Mouse (Mus musculus) myocyte (in vitro differentiated cells): ENCODE results near the gene Spef1. TPM values are rescaled to one million over a fixed set of nuclear protein-coding genes. Genes with fewer than 3 reads are reported as not detected.

Experiments used
- H3K27me3 ChIP-seq: one replicate; pipeline ENCODE4 v1.6.1; 2011; ENCODE audit not compliant: control insufficient read depth, insufficient read depth, insufficient read length
- H3K36me3 ChIP-seq: one replicate; pipeline ENCODE4 v1.6.1; 2011; ENCODE audit not compliant: control insufficient read depth, insufficient read depth
- H3K4me2 ChIP-seq: one replicate; pipeline ENCODE4 v1.6.1; 2011; ENCODE audit warnings: low read depth, control low read depth
- H3K4me3 ChIP-seq: one replicate; pipeline ENCODE4 v1.5.1; 2011; ENCODE audit warnings: mild to moderate bottlenecking, control low read depth, moderate library complexity
- H3K79me2 ChIP-seq: one replicate; pipeline ENCODE4 v1.6.1; 2011; ENCODE audit not compliant: control insufficient read depth, insufficient read depth
- H3ac ChIP-seq: one replicate; pipeline ENCODE4 v1.6.1; 2011; ENCODE audit not compliant: control insufficient read depth, insufficient read length
- CEBPB ChIP-seq: IDR thresholded peaks from 2 replicates; pipeline ENCODE4 v1.6.1; 2011; ENCODE audit warnings: mild to moderate bottlenecking, moderate library complexity; ENCODE audit not compliant: poor library complexity, insufficient read depth, severe bottlenecking
- E2F4 ChIP-seq: IDR thresholded peaks from one replicate; pipeline ENCODE4 v1.6.1; 2011; ENCODE audit warnings: mild to moderate bottlenecking, control low read depth, moderate library complexity; ENCODE audit not compliant: insufficient read depth
- MAX ChIP-seq: IDR thresholded peaks from one replicate; pipeline ENCODE4 v1.6.1; 2011; ENCODE audit warnings: low read depth, mild to moderate bottlenecking, control low read depth
- MYOD1 ChIP-seq, 3 experiments: IDR thresholded peaks; one replicate each; pipeline ENCODE4 v1.6.1; 2011; ENCODE audit warnings: control low read depth in 2 of 3, low read depth in 2 of 3, mild to moderate bottlenecking in 2 of 3, moderate library complexity in 1 of 3; ENCODE audit not compliant: insufficient read length in 2 of 3, control insufficient read depth in 1 of 3
- MYOG ChIP-seq, 3 experiments: IDR thresholded peaks; one replicate each; pipeline ENCODE4 v1.6.1; 2011; ENCODE audit warnings: control low read depth in 2 of 3, low read depth in 2 of 3, mild to moderate bottlenecking in 2 of 3; ENCODE audit not compliant: insufficient read length in 2 of 3, control insufficient read depth in 1 of 3, insufficient read depth in 1 of 3
- POLR2A ChIP-seq: IDR thresholded peaks from one replicate; pipeline ENCODE4 v1.6.1; 2011; ENCODE audit warnings: low read depth, mild to moderate bottlenecking, control low read depth, moderate library complexity; ENCODE audit not compliant: insufficient read length
- POLR2AphosphoS2 ChIP-seq: IDR thresholded peaks from one replicate; pipeline ENCODE4 v1.6.1; 2011; ENCODE audit warnings: low read depth, control low read depth; ENCODE audit not compliant: insufficient read length
- REST ChIP-seq: IDR thresholded peaks from one replicate; pipeline ENCODE4 v1.6.1; 2011; ENCODE audit warnings: mild to moderate bottlenecking, control low read depth, moderate library complexity; ENCODE audit not compliant: insufficient read depth, insufficient read length
- SRF ChIP-seq: IDR thresholded peaks from one replicate; pipeline ENCODE4 v1.6.1; 2011; ENCODE audit warnings: low read depth; ENCODE audit not compliant: control insufficient read depth, insufficient read length
- TCF12 ChIP-seq: IDR thresholded peaks from one replicate; pipeline ENCODE4 v1.6.1; 2011; ENCODE audit warnings: mild to moderate bottlenecking, control low read depth; ENCODE audit not compliant: poor library complexity, insufficient read depth, severe bottlenecking
- TCF3 ChIP-seq: IDR thresholded peaks from one replicate; pipeline ENCODE4 v1.6.1; 2011; ENCODE audit warnings: low read depth, control low read depth; ENCODE audit not compliant: insufficient read length
- USF1 ChIP-seq: IDR thresholded peaks from one replicate; pipeline ENCODE4 v1.6.1; 2011; ENCODE audit warnings: low read depth, mild to moderate bottlenecking, control low read depth, moderate library complexity
- polyA plus RNA-seq: library from polyadenylated mRNA; unstranded; fragments of >200 nt; fragmentation: generic; extraction: Trizol; gene quantifications from one replicate; pipeline ENCODE4 v1.2.1, GENCODE M21; 2012; ENCODE audit warnings: missing spikeins

Gene Spef1
- polyA plus RNA-seq, 1 experiment = 9.4 TPM

DNA sequence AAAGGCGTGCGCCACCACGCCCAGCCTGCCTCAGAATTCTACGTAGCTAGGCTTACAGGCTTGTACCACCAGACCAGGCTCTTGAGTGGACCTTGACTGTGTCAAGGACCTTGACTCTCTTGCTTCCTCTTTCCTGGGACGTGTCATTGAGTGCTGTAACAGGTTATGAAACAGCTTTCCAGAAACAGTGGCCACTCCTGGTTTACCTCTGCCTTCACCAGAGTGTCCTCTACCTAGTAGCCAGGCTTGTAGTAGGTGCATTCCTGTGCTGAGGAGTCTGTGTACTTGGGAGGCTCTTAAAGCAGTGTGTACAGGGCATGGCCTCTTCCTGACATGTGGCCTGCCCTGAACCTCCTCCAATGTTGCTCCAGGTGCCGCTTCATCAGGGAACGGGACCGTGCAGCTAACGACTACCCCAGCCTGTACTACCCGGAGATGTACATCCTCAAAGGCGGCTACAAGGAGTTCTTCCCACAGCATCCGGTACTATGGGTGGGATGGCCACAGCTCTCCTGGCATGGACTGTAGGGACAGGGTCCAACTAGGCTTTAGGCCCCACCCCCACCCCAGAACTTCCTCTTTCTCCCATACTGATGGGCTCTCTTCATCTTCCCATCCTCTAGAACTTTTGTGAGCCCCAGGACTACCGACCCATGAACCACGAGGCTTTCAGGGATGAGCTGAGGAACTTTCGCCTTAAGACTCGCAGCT lies 9.7 kb upstream of the Spef1 start:
- peaks cover 70% of the 10 kb centered on the region for H3K36me3 ChIP-seq
- H3ac ChIP-seq = no peak overlapping the region
- TF ChIP-seq CEBPB (no peak), MYOD1 (IDR thresholded peaks at IDR 0.05; ENCODE audit: control insufficient read depth in 1 of 3, insufficient read length in 2 of 3, low read depth in 2 of 3) (no peak), MYOG (IDR thresholded peaks at IDR 0.05; ENCODE audit: control insufficient read depth in 1 of 3, insufficient read depth in 1 of 3, insufficient read length in 2 of 3, low read depth in 2 of 3) (no peak), TCF12 (no peak), POLR2AphosphoS2 (no peak), REST (no peak), MAX (no peak), POLR2A (no peak), USF1 (no peak), SRF (no peak), TCF3 (no peak), E2F4 (no peak)
- H3K79me2 ChIP-seq = no peaks in the 10 kb centered on the region
- no peak overlapping the region for H3K4me2 ChIP-seq
- H3K4me3 ChIP-seq = no peak overlapping the region
- no peaks in the 10 kb centered on the region for H3K27me3 ChIP-seq

DNA sequence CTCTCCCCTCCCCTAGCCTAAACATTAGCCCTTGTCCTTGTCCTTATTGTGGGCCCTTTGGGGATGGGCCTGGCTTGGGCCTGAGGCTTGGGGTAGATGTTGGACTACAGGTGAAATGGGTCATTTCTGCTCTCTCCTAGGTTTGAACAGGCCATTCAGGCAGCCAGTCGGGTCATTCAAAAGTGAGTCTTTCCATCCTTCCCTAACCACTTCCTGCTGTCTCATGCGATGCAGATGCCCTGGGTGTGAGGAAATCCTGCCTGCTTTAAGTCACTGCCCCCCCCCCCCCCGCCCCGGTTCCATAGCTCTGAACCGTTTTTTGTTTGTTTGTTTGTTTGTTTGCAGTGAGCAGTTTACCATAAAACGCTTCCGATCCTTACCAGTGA lies 3.9 kb upstream of the Spef1 start:
- H3K36me3 ChIP-seq = peaks cover 36% of the 10 kb centered on the region

DNA sequence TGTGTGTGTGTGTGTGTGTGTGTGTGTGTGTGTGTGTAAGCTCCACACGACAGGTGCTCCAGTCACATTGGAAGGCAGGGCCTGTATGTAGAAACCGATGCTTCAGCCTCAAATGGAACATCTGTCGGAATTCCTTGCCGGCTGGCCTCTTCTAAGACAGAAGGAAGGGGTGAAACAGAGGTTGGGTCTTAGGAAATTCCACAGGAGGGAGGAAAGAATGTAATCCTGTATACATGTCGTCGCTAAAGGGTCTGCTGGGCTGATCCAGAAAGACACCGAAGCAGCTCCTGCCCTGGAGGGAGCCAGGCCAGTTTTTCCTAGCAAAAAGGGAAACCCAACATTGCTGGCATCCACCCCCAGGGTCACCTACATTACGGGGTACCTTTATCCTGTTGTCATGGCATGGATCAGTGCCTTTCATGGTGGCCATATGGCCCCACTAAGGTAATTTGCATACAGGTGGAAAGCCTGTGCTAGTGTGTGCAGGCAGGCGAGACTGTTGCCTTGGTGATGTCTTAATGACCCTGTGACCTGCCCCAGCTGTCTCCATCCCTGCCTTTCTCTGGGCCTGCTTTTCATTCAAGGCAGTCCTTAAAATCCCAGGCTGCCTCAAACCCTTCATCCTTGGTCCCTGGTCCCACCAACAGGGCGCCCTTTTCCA lies 3.4 kb upstream of the Spef1 start:
- Histone ChIP-seq H3ac (no peak overlapping the region), H3K79me2 (peaks cover 21% of the 10 kb centered on the region), H3K4me3 (no peak overlapping the region), H3K4me2 (peak overlapping the region; percentile 98), H3K36me3 (peaks cover 32% of the 10 kb centered on the region), H3K27me3 (no peaks in the 10 kb centered on the region)
- peak; percentile 16 for TF ChIP-seq TCF12
- no peak for TF ChIP-seq POLR2A
- no peak for TF ChIP-seq CEBPB
- no peak for TF ChIP-seq POLR2AphosphoS2
- no peak for TF ChIP-seq E2F4
- no peak for TF ChIP-seq TCF3
- TF ChIP-seq MYOG (IDR thresholded peaks at IDR 0.05; ENCODE audit: control insufficient read depth in 1 of 3, insufficient read depth in 1 of 3, insufficient read length in 2 of 3, low read depth in 2 of 3) = no peak
- TF ChIP-seq SRF = no peak
- peak in 2 of 3 experiments; percentile 49 to 56 for TF ChIP-seq MYOD1 (IDR thresholded peaks at IDR 0.05; ENCODE audit: control insufficient read depth in 1 of 3, insufficient read length in 2 of 3, low read depth in 2 of 3)
- no peak for TF ChIP-seq USF1
- TF ChIP-seq REST = no peak
- TF ChIP-seq MAX = no peak

More for the DNA sequence above, 3.9 kb upstream of the Spef1 start:
- Histone ChIP-seq H3K4me2 (no peak overlapping the region), H3K27me3 (no peaks in the 10 kb centered on the region), H3K79me2 (peaks cover 21% of the 10 kb centered on the region), H3ac (no peak overlapping the region), H3K4me3 (no peak overlapping the region)
- TF ChIP-seq POLR2AphosphoS2 (no peak), TCF12 (no peak)

DNA sequence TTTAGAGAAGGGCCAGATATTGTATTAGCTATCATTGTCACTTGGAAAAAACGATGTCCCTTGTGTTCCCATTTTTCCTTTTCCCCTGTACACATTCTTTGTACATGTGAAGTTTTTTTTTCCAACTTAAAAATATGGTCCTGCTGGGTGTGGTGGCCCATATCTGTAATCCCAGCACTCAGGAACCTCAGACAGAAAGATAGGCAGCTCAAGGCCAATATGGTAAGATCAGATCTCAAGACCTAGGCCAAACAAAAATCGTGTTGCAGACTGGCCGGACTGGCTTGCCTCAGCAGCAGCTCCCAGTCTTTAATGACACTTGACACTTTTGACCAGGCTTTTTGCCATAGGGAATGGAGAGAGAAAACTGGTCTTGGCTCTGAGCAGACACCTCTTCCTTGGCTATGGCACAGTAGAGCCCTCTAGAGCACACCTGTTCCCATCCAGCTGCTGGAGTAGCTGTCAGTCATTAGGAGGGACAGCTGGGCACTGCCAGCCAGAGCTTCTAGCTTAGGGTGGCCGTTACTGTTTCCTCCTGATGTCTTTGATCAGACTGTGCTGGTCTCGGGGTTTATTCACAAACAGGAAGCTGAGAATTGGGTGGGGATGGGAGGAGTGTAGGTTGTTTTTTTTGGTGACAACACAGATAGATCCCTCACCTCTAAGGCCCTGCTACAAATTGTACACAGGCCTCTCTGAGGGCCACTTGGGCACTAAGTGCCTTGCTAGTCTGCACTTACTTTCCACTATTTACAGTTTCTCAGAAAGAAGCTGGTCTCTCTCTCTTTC lies 2.6 kb upstream of the Spef1 start:
- H3K36me3 ChIP-seq = peaks cover 30% of the 10 kb centered on the region
- peak overlapping the region; percentile 98 for H3K4me2 ChIP-seq
- peak; percentile 46 for TF ChIP-seq POLR2AphosphoS2
- TF ChIP-seq TCF3 = peak; percentile 87
- TF ChIP-seq MYOD1 (IDR thresholded peaks at IDR 0.05; ENCODE audit: control insufficient read depth in 1 of 3, insufficient read length in 2 of 3, low read depth in 2 of 3) = peak; percentile 94 to 100 (median 98)
- no peak for TF ChIP-seq USF1
- peak; percentile 77 to 96 (median 94) for TF ChIP-seq MYOG (IDR thresholded peaks at IDR 0.05; ENCODE audit: control insufficient read depth in 1 of 3, insufficient read depth in 1 of 3, insufficient read length in 2 of 3, low read depth in 2 of 3)
- TF ChIP-seq E2F4 = no peak
- TF ChIP-seq TCF12 = peak; percentile 85
- no peak for TF ChIP-seq MAX

More for the DNA sequence above, 2.6 kb upstream of the Spef1 start:
- Histone ChIP-seq H3K4me3 (no peak overlapping the region), H3K79me2 (peaks cover 21% of the 10 kb centered on the region), H3ac (no peak overlapping the region), H3K27me3 (no peaks in the 10 kb centered on the region)
